Mouse (Mus musculus) CH12.LX (cell line): ENCODE measurements at regions not wholly inside any gene's neighbourhood (a gene's known extent, or its start where the extent isn't known, plus 50 kb on each side); places are given as distances from the start of the nearest gene placed in this dataset.

ENCODE experiments used
- DNase-seq: peaks from one replicate; pipeline ENCODE4 v3.0.0-alpha.2; 2013; ENCODE audit errors: extremely low read depth
- H3K27ac ChIP-seq: 2 replicates; pipeline ENCODE4 v1.5.1; 2012; ENCODE audit warnings: low read depth, mild to moderate bottlenecking, control low read depth, moderate library complexity; ENCODE audit not compliant: insufficient read depth
- H3K27me3 ChIP-seq: replicated peaks from 2 replicates; pipeline ENCODE3; 2012; ENCODE audit warnings: inconsistent platforms
- H3K36me3 ChIP-seq, 2 experiments: replicated peaks in 1 of 2; 2 replicates each; pipeline versions ENCODE3 to v1.6.1; 2012; ENCODE audit warnings: inconsistent platforms in 1 of 2, low read length in 1 of 2, mild to moderate bottlenecking in 1 of 2, mixed read lengths in 1 of 2, moderate library complexity in 1 of 2; ENCODE audit not compliant: control insufficient read depth in 1 of 2, insufficient read depth in 1 of 2
- H3K4me1 ChIP-seq, 2 experiments: 2 replicates each; pipeline ENCODE4 v1.6.1; 2012; ENCODE audit warnings: inconsistent platforms in 1 of 2, moderate library complexity in 1 of 2; ENCODE audit not compliant: insufficient read depth in 2 of 2, control insufficient read depth in 1 of 2
- H3K4me2 ChIP-seq: 2 replicates; pipeline ENCODE4 v1.6.1; 2012; ENCODE audit warnings: low read depth, mild to moderate bottlenecking, control low read depth; ENCODE audit not compliant: poor library complexity, insufficient read depth, severe bottlenecking
- H3K4me3 ChIP-seq, 3 experiments: fragments of 150-350 bp in 1 of 3; sonication (generic) in 1 of 3; replicated peaks in 1 of 3; 2 replicates each; pipeline versions ENCODE3 to v1.5.1; 2011 to 2012; ENCODE audit warnings: low read depth in 2 of 3, low read length in 2 of 3, mild to moderate bottlenecking in 2 of 3, moderate library complexity in 2 of 3, control low read depth in 1 of 3, improper control_type of control experiment in 1 of 3, inconsistent platforms in 1 of 3, mixed read lengths in 1 of 3; ENCODE audit not compliant: poor library complexity in 1 of 3
- H3K79me2 ChIP-seq: replicated peaks from 2 replicates; pipeline ENCODE4 v1.6.1; 2012; ENCODE audit warnings: mild to moderate bottlenecking, moderate library complexity; ENCODE audit not compliant: control insufficient read depth, poor library complexity, insufficient read depth, severe bottlenecking; ENCODE audit errors: extremely low read depth
- H3K9ac ChIP-seq: 2 replicates; pipeline ENCODE4 v1.6.1; 2012; ENCODE audit warnings: low read depth, mild to moderate bottlenecking, control low read depth, moderate library complexity; ENCODE audit not compliant: insufficient read depth
- H3K9me3 ChIP-seq: replicated peaks from 2 replicates; pipeline ENCODE3; 2012; ENCODE audit warnings: low read length, inconsistent platforms, mixed read lengths
- CHD2 ChIP-seq: IDR thresholded peaks from 2 replicates; pipeline ENCODE4 v1.6.1; 2011; ENCODE audit warnings: low read length, improper control_type of control experiment
- GABPA ChIP-seq: IDR thresholded peaks from 2 replicates; pipeline ENCODE4 v1.6.1; 2012; ENCODE audit warnings: low read depth, low read length, improper control_type of control experiment, inconsistent platforms; ENCODE audit not compliant: insufficient replicate concordance
- IRF4 ChIP-seq: IDR thresholded peaks from 2 replicates; pipeline ENCODE4 v1.6.1; 2014; ENCODE audit warnings: low read depth, mild to moderate bottlenecking, inconsistent platforms, low read length, improper control_type of control experiment
- JUND ChIP-seq: conservative IDR thresholded peaks from 2 replicates; pipeline ENCODE4 v1.6.1; 2011; ENCODE audit warnings: low read depth, low read length, improper control_type of control experiment
- KAT2A ChIP-seq: IDR thresholded peaks from 2 replicates; pipeline ENCODE4 v1.6.1; 2012; ENCODE audit warnings: low read length, improper control_type of control experiment, inconsistent platforms; ENCODE audit not compliant: insufficient replicate concordance
- MAFK ChIP-seq: IDR thresholded peaks from 2 replicates; pipeline ENCODE4 v1.6.1; 2011; ENCODE audit warnings: low read length, improper control_type of control experiment; ENCODE audit not compliant: insufficient replicate concordance
- MAX ChIP-seq: IDR thresholded peaks from 2 replicates; pipeline ENCODE4 v1.6.1; 2011; ENCODE audit warnings: low read length, improper control_type of control experiment
- MAZ ChIP-seq: IDR thresholded peaks from 2 replicates; pipeline ENCODE4 v1.6.1; 2012; ENCODE audit warnings: low read depth, mild to moderate bottlenecking, inconsistent platforms, low read length, improper control_type of control experiment, moderate library complexity
- MXI1 ChIP-seq: IDR thresholded peaks from 2 replicates; pipeline ENCODE4 v1.6.1; 2011; ENCODE audit warnings: mild to moderate bottlenecking, low read depth, low read length, improper control_type of control experiment
- NELFE ChIP-seq: IDR thresholded peaks from 2 replicates; pipeline ENCODE4 v1.6.1; 2011; ENCODE audit warnings: low read depth, low read length, improper control_type of control experiment
- NRF1 ChIP-seq: IDR thresholded peaks from 2 replicates; pipeline ENCODE4 v1.6.1; 2014; ENCODE audit warnings: low read depth, mild to moderate bottlenecking, inconsistent platforms, low read length, improper control_type of control experiment, moderate library complexity
- POLR2A ChIP-seq: IDR thresholded peaks from 2 replicates; pipeline ENCODE4 v1.6.1; 2011; ENCODE audit warnings: low read depth, mild to moderate bottlenecking, improper control_type of control experiment, low read length
- POLR2AphosphoS2 ChIP-seq: IDR thresholded peaks from 2 replicates; pipeline ENCODE4 v1.6.1; 2011; ENCODE audit warnings: low read depth, low read length, improper control_type of control experiment
- RAD21 ChIP-seq: IDR thresholded peaks from 2 replicates; pipeline ENCODE4 v1.6.1; 2011; ENCODE audit warnings: low read depth, mild to moderate bottlenecking, low read length, improper control_type of control experiment, moderate library complexity
- RCOR1 ChIP-seq: conservative IDR thresholded peaks from 2 replicates; pipeline ENCODE4 v1.6.1; 2012; ENCODE audit warnings: low read depth, mild to moderate bottlenecking, inconsistent platforms, low read length, improper control_type of control experiment
- SIN3A ChIP-seq: IDR thresholded peaks from 2 replicates; pipeline ENCODE4 v1.6.1; 2012; ENCODE audit warnings: low read length, improper control_type of control experiment, inconsistent platforms
- SMC3 ChIP-seq: IDR thresholded peaks from 2 replicates; pipeline ENCODE4 v1.6.1; 2011; ENCODE audit warnings: low read depth, low read length, improper control_type of control experiment
- TBP ChIP-seq: conservative IDR thresholded peaks from 2 replicates; pipeline ENCODE4 v1.6.1; 2011; ENCODE audit warnings: low read depth, low read length, improper control_type of control experiment
- TCF12 ChIP-seq: IDR thresholded peaks from 2 replicates; pipeline ENCODE4 v1.6.1; 2014; ENCODE audit warnings: low read depth, mild to moderate bottlenecking, inconsistent platforms, low read length, improper control_type of control experiment
- UBTF ChIP-seq: IDR thresholded peaks from 2 replicates; pipeline ENCODE4 v1.6.1; 2012; ENCODE audit warnings: low read depth, mild to moderate bottlenecking, inconsistent platforms, low read length, improper control_type of control experiment, moderate library complexity
- USF1 ChIP-seq: IDR thresholded peaks from 2 replicates; pipeline ENCODE4 v1.6.1; 2014; ENCODE audit warnings: low read depth, mild to moderate bottlenecking, inconsistent platforms, low read length, improper control_type of control experiment
- ZC3H11A ChIP-seq: IDR thresholded peaks from 2 replicates; pipeline ENCODE4 v1.6.1; 2012; ENCODE audit warnings: low read depth, mild to moderate bottlenecking, inconsistent platforms, low read length, improper control_type of control experiment
- ZKSCAN1 ChIP-seq: IDR thresholded peaks from 2 replicates; pipeline ENCODE4 v1.6.1; 2012; ENCODE audit warnings: low read depth, inconsistent platforms, low read length, improper control_type of control experiment, borderline replicate concordance
- dilution Hi-C: fragments of 300-500 bp; cut with MboI; formaldehyde crosslinking; loops from 2 replicates; pipeline ENCODE4 v1.14.3; 2020; ENCODE audit warnings: low sequenced_read_pairs; ENCODE audit not compliant: extremely low pct_unique_long_range_greater_than_20kb, extremely low pct_ligation_motif_present
- in situ Hi-C: fragments of 300-500 bp; cut with MboI; formaldehyde crosslinking; loops from 3 replicates; pipeline ENCODE4 v1.14.3; 2019; ENCODE audit warnings: low sequenced_read_pairs, low pct_ligation_motif_present, low pct_unique_long_range_greater_than_20kb, mixed read lengths

DNA sequence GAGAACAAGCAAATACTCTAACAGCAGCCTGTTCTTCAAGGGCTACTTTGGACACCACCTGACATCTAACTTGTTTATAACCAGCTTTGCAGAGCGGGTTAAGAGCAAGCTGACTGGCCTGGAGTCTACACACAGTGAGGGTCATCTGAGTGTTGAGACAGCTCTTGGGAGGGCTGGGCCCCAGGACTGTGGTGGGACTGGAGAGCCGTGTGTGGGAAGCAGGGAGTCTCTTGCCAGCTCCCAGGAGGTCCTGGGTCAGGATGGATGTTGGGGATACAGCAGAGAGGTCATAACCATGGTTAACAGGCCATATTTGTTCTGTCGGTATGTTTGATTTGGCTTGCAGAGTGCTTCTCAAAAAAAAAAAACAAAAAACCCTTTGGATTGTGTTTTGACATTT lies 107.8 kb downstream of the Ptpn20 start:
- Histone ChIP-seq H3K27ac (no peak overlapping the region), H3K36me3 (no peaks in the 10 kb centered on the region), H3K4me2 (no peak overlapping the region), H3K9me3 (no peaks in the 10 kb centered on the region), H3K27me3 (no peaks in the 10 kb centered on the region)
- in situ Hi-C loops = loop anchor here (10.0 kb wide), 1 partner anchor 108 kb away; no protein-coding TSS in a partner anchor
- dilution Hi-C loops = no loop called here
- TF ChIP-seq JUND (no peak), POLR2AphosphoS2 (no peak), MAZ (no peak), USF1 (no peak), IRF4 (no peak), NELFE (no peak), SIN3A (no peak)
- TF ChIP-seq, all 38 proteins: peak for 0
- Histone ChIP-seq H3K79me2 (no peaks in the 10 kb centered on the region), H3K4me3 (no peak overlapping the region), H3K4me1 (peaks cover 0 to 3% of the 10 kb centered on the region in 2 experiments; a peak in 2 of 4 replicates), H3K9ac (no peak overlapping the region)
- DNase-seq = no peak

DNA sequence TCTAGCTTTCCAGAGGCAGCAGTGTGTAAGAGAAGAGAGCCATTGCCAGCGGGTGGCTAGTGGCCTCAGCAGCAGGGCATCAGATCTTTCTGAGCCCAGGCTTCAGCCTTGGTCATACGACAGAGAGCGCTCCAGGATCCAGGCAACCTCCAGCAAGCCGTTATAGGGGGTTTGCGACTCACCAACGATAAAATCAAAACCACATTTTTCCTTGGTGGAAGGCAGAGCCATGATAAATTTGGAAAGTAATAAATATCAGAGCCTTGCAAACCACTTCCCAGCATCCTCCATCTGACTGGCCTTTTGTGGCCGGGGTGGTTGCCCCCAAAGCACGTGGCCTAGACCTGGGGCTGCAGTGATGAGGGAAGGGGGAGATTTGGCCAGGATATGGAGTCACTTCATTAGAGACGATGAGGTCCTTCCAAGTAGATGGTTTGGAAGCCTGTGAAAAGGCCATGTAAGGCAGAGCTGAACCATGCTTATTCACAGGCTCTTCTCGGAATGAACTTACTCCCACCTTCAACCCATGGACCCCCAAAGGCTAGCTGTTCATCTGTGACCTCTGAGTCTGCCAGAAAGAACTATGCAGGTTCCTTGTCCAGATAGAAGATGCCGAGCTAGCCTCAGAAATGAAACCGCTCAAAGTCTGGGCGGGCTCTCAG lies 110.9 kb downstream of the Ptpn20 start:
- no peak for DNase-seq
- no peaks in the 10 kb centered on the region for H3K27me3 ChIP-seq
- no peak overlapping the region for H3K4me3 ChIP-seq
- in situ Hi-C loops = loop anchor here (10.0 kb wide), 1 partner anchor 105 kb away; no protein-coding TSS in a partner anchor
- H3K4me1 ChIP-seq = peaks cover 0 to 3% of the 10 kb centered on the region in 2 experiments; a peak in 2 of 4 replicates
- dilution Hi-C loops = no loop called here
- no peak overlapping the region for H3K4me2 ChIP-seq
- H3K36me3 ChIP-seq = no peaks in the 10 kb centered on the region
- H3K9ac ChIP-seq = no peak overlapping the region
- TF ChIP-seq MXI1 (no peak), MAX (no peak), RAD21 (no peak), MAFK (no peak), ZKSCAN1 (no peak), KAT2A (no peak), USF1 (no peak), GABPA (no peak), TCF12 (no peak), POLR2A (no peak), RCOR1 (no peak), CHD2 (no peak), UBTF (no peak), ZC3H11A (no peak), TBP (no peak), MAZ (no peak), NRF1 (no peak), SMC3 (no peak)
- H3K79me2 ChIP-seq = no peaks in the 10 kb centered on the region
- no peak overlapping the region for H3K27ac ChIP-seq
- no peaks in the 10 kb centered on the region for H3K9me3 ChIP-seq
